Mouse (Mus musculus) intestine, embryonic 16.5 days (tissue): ENCODE measurements around the gene Gpr183. TPM values are rescaled to one million over a fixed set of nuclear protein-coding genes. Genes with fewer than 3 reads are reported as not detected.

ENCODE experiments used
- ATAC-seq: fragments of 200-750 bp; cut with Nextera tagmentation; 2 replicates; pipeline ENCODE4 v1.8.0; 2017; ENCODE audit warnings: moderate TSS enrichment, moderate library complexity
- H3K27ac ChIP-seq: fragments of 300-500 bp; sonication (generic); 2 replicates; pipeline ENCODE4 v1.5.1; 2014; ENCODE audit warnings: mild to moderate bottlenecking, low read length
- H3K27me3 ChIP-seq: fragments of 300-500 bp; sonication (generic); replicated peaks from 2 replicates; pipeline ENCODE4 v1.6.1; 2014; ENCODE audit warnings: low read length, control low read depth, mixed read lengths; ENCODE audit not compliant: control insufficient read depth, insufficient read depth
- H3K36me3 ChIP-seq: fragments of 300-500 bp; sonication (generic); 2 replicates; pipeline ENCODE4 v1.6.1; 2014; ENCODE audit warnings: low read length, control low read depth; ENCODE audit not compliant: control insufficient read depth, insufficient read depth
- H3K4me1 ChIP-seq: fragments of 300-500 bp; sonication (generic); 2 replicates; pipeline ENCODE4 v1.6.1; 2014; ENCODE audit warnings: low read length, control low read depth, mixed read lengths; ENCODE audit not compliant: control insufficient read depth, insufficient read depth
- H3K4me2 ChIP-seq: fragments of 300-500 bp; sonication (generic); 2 replicates; pipeline ENCODE4 v1.6.1; 2014; ENCODE audit warnings: low read depth, low read length, control low read depth
- H3K4me3 ChIP-seq: fragments of 300-500 bp; sonication (generic); 2 replicates; pipeline ENCODE4 v1.5.1; 2014; ENCODE audit warnings: mild to moderate bottlenecking, low read length
- H3K9ac ChIP-seq: fragments of 300-500 bp; sonication (generic); 2 replicates; pipeline ENCODE4 v1.6.1; 2014; ENCODE audit warnings: low read depth, low read length
- H3K9me3 ChIP-seq: fragments of 300-500 bp; sonication (generic); 2 replicates; pipeline ENCODE4 v1.6.1; 2016; ENCODE audit warnings: low read length, control low read depth; ENCODE audit not compliant: control insufficient read depth
- WGBS: fragments of 180-500 bp; shearing (Covaris S2); extraction: QIAGEN DNeasy Blood & Tissue Kit; methylation state at CpG from one replicate; pipeline ENCODE4 v1.1.7; 2014; 5-methylcytosine and 5-hydroxymethylcytosine counted together
- polyA plus RNA-seq: library from polyadenylated mRNA; unstranded; fragments of >200 nt; fragmentation: Nextera tagmentation; extraction: Ambion mirVana; gene quantifications from 2 replicates; pipeline ENCODE4 v1.2.1, GENCODE M21; 2015

Gene Gpr183
- polyA plus RNA-seq, result 3.7 and 4.1 TPM in 2 replicates

GRCm38 (mm10) chr14:121964990-121965389 is at the start of gene Gpr183:
TSS of gene Gpr183 (minus strand) at chr14:121965195.
- Histone ChIP-seq H3K27me3 (no peaks in the 10 kb centered on the region), H3K9me3 (no peaks in the 10 kb centered on the region), H3K9ac (peak within 1 kb of the TSS; percentile 32; the same call in 1 of the 2 replicates), H3K27ac (peak within 1 kb of the TSS; percentile 37; the same call in 1 of the 2 replicates), H3K4me1 (peaks cover 29% of the 10 kb centered on the region), H3K4me3 (peak within 1 kb of the TSS; percentile 27), H3K4me2 (peak within 1 kb of the TSS; percentile 33; the same call in 1 of the 2 replicates), H3K36me3 (no peaks in the 10 kb centered on the region)
- no peak for ATAC-seq
- WGBS, result 31% methylated on average over 6 of the region's 6 CpGs

- Histone ChIP-seq H3K27me3 (no peaks in the 10 kb centered on the region), H3K4me1 (peaks cover 7% of the 10 kb centered on the region), H3K36me3 (no peaks in the 10 kb centered on the region), H3K4me3 (no peak overlapping the region), H3K27ac (no peak overlapping the region), H3K4me2 (no peak overlapping the region), H3K9me3 (no peaks in the 10 kb centered on the region), H3K9ac (no peak overlapping the region)
- whole genome bisulfite sequencing, result 70% methylated on average over 14 of the region's 14 CpGs
- no peak for ATAC-seq
Measured at GRCm38 (mm10) chr14:122013417-122013951, 48.5 kb upstream of the Gpr183 start.

GRCm38 (mm10) chr14:122012814-122013213 is 47.8 kb upstream of the Gpr183 start:
- Histone ChIP-seq H3K4me3 (no peak overlapping the region), H3K4me1 (peaks cover 7% of the 10 kb centered on the region), H3K9ac (no peak overlapping the region), H3K4me2 (no peak overlapping the region), H3K27ac (no peak overlapping the region), H3K27me3 (no peaks in the 10 kb centered on the region), H3K9me3 (no peaks in the 10 kb centered on the region), H3K36me3 (no peaks in the 10 kb centered on the region)
- 71% methylated on average over 13 of the region's 13 CpGs for WGBS
- ATAC-seq, result no peak

GRCm38 (mm10) chr14:122012193-122012592 is 47.2 kb upstream of the Gpr183 start:
- Histone ChIP-seq H3K9me3 (no peaks in the 10 kb centered on the region), H3K9ac (no peak overlapping the region), H3K27me3 (no peaks in the 10 kb centered on the region), H3K4me3 (no peak overlapping the region), H3K27ac (no peak overlapping the region), H3K4me2 (no peak overlapping the region), H3K4me1 (peaks cover 7% of the 10 kb centered on the region), H3K36me3 (no peaks in the 10 kb centered on the region)
- 58% methylated on average over 5 of the region's 5 CpGs for WGBS
- ATAC-seq, result 0 out of 2 replicates have a peak, but pooled peaks have one; percentile 30

DNA sequence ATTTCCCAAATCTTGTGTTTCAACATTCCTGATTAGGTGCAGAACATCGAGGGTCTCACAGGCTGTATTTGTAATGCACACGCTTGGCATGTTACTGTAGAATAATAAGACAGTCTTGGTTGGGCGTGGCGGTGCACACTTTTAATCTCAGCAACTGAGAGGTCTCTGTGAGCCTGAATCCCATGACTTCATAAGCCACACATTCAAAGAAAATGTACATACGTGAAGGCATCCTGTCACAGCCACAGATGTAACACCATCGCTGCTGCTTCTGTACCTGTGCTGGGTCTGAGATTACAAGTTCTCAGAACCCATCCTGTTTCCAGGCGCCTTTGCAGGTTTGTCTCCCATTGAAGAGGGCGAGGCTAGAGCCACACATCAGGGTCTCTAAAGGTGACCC is 46.8 kb upstream of the Gpr183 start:
- no peak overlapping the region for H3K9ac ChIP-seq
- H3K27me3 ChIP-seq, result no peaks in the 10 kb centered on the region
- no peak overlapping the region for H3K4me2 ChIP-seq
- whole genome bisulfite sequencing, result 93% methylated on average over 8 of the region's 8 CpGs
- no peak overlapping the region for H3K27ac ChIP-seq
- no peaks in the 10 kb centered on the region for H3K9me3 ChIP-seq
- H3K36me3 ChIP-seq, result no peaks in the 10 kb centered on the region
- no peak for ATAC-seq
- peaks cover 7% of the 10 kb centered on the region for H3K4me1 ChIP-seq
- no peak overlapping the region for H3K4me3 ChIP-seq

GRCm38 (mm10) chr14:122010301-122010700 is 45.3 kb upstream of the Gpr183 start:
- peaks cover 7% of the 10 kb centered on the region for H3K4me1 ChIP-seq
- H3K36me3 ChIP-seq, result no peaks in the 10 kb centered on the region
- no peak overlapping the region for H3K4me3 ChIP-seq
- H3K9me3 ChIP-seq, result no peaks in the 10 kb centered on the region
- H3K9ac ChIP-seq, result no peak overlapping the region
- no peaks in the 10 kb centered on the region for H3K27me3 ChIP-seq
- no peak overlapping the region for H3K4me2 ChIP-seq
- WGBS, result 75% methylated on average over 7 of the region's 7 CpGs
- H3K27ac ChIP-seq, result no peak overlapping the region
- ATAC-seq, result no peak

GRCm38 (mm10) chr14:122009502-122009901 is 44.5 kb upstream of the Gpr183 start:
- Histone ChIP-seq H3K9me3 (no peaks in the 10 kb centered on the region), H3K4me3 (no peak overlapping the region), H3K4me2 (no peak overlapping the region), H3K27me3 (no peaks in the 10 kb centered on the region), H3K9ac (no peak overlapping the region), H3K4me1 (peaks cover 7% of the 10 kb centered on the region), H3K36me3 (no peaks in the 10 kb centered on the region), H3K27ac (no peak overlapping the region)
- no peak for ATAC-seq
- WGBS, result 82% methylated on average over 13 of the region's 13 CpGs

- H3K4me2 ChIP-seq, result no peak overlapping the region
- H3K36me3 ChIP-seq, result no peaks in the 10 kb centered on the region
- peaks cover 7% of the 10 kb centered on the region for H3K4me1 ChIP-seq
- ATAC-seq, result peak; percentile 71
- WGBS, result 72% methylated on average over 4 of the region's 4 CpGs
- no peaks in the 10 kb centered on the region for H3K27me3 ChIP-seq
- H3K27ac ChIP-seq, result 0 out of 2 replicates have a peak overlapping the region, but pooled peaks have one; percentile 1
- H3K4me3 ChIP-seq, result no peak overlapping the region
- no peak overlapping the region for H3K9ac ChIP-seq
- H3K9me3 ChIP-seq, result no peaks in the 10 kb centered on the region
Measured at GRCm38 (mm10) chr14:122008261-122008660, 43.3 kb upstream of the Gpr183 start.

GRCm38 (mm10) chr14:122003812-122004211 is 38.8 kb upstream of the Gpr183 start:
- Histone ChIP-seq H3K4me1 (no peaks in the 10 kb centered on the region), H3K36me3 (no peaks in the 10 kb centered on the region), H3K9me3 (no peaks in the 10 kb centered on the region), H3K27me3 (no peaks in the 10 kb centered on the region), H3K4me2 (no peak overlapping the region), H3K9ac (no peak overlapping the region), H3K4me3 (no peak overlapping the region), H3K27ac (no peak overlapping the region)
- ATAC-seq, result no peak

DNA sequence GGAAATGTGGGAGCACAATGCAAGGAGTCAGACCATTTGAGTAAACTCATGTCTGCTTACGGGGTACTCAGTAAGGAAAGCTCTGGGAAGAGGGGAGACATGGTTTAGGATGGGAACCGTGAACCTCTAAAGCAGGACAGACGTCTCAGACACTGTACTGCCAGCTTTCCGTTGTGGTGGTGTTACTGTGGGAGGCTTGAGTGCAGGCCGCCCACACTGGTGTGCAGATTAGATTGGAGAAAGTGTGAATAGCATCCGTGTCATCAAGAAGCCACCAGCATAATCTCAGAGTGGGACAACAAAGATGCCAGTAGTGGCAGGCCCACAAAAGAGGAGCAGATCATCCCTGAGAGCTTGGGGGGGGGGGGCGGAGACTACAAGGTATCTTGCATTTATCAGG is 37.2 kb upstream of the Gpr183 start:
- H3K4me1 ChIP-seq, result no peaks in the 10 kb centered on the region
- no peaks in the 10 kb centered on the region for H3K27me3 ChIP-seq
- H3K27ac ChIP-seq, result no peak overlapping the region
- no peak for ATAC-seq
- no peak overlapping the region for H3K4me2 ChIP-seq
- H3K9me3 ChIP-seq, result no peaks in the 10 kb centered on the region
- H3K4me3 ChIP-seq, result no peak overlapping the region
- 93% methylated on average over 7 of the region's 7 CpGs for WGBS
- H3K36me3 ChIP-seq, result 0 out of 2 replicates have a peak, but pooled peaks cover 3% of the 10 kb centered on the region
- no peak overlapping the region for H3K9ac ChIP-seq
